In the genomic region with DNA sequence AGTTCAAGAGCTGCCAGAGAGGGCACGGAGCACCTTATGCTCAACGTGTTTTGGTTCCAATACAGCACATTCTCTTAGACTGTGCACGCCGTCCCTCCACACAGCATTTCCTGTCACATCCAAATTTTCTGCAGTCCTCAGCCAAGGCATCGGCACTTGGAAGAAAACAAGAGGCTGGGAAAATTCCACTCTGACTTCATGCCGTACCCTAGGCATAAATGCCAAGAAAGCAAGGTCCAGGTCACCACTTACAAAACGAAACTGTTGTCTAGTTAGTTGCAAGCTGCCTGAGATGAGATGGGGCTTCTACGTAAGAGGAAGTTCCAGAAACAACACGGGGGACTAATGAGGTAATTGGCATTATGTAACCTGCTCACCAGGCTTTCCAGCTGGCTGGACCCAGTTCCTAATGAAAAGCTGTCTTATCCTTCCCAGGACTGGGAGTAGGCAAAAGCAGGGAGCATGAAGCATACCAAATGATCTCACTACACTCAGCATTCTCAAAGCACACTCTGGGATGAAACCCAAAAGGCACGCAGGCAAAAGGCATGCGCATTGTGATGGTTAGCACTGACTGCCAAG, we compare ENCODE assay signal across 8 mouse cellular contexts.
DNase-seq lines count a peak whose midpoint lies in the region; ATAC-seq and TF ChIP-seq lines count a peak whose summit lies in the region.
"Had no signal": no experiment of that assay in that cellular context is flagged by ENCODE, and none has a peak within 500 bp of the region (broad histone marks: within the 10 kb centered on the region; RNA-seq: fewer than 3 reads in every experiment).

No protein-coding gene starts in this region.

- H3K4me1 ChIP-seq in thymus, adult 2 months (replicated peaks; ENCODE audit: control insufficient read depth, insufficient read depth, low read length): no peaks in the 10 kb centered on the region
- H3K4me1 ChIP-seq in megakaryocyte, embryonic 14.5 days: peaks cover 7% of the 10 kb centered on the region; the same call in 1 of the 2 replicates
- H3K4me1 ChIP-seq: lung, embryonic 15.5 days had no signal

- no peak for TF ChIP-seq CTCF in thymus, adult 2 months (IDR thresholded peaks at IDR 0.05; ENCODE audit: borderline replicate concordance, control insufficient read depth, extremely low read depth, insufficient read depth, low read length, poor library complexity)

- no peak overlapping the region for H3K27ac ChIP-seq in thymus, adult 2 months (ENCODE audit: control insufficient read depth, insufficient read depth, low read length)
- H3K27ac ChIP-seq: lung, embryonic 15.5 days had no signal

- no peaks in the 10 kb centered on the region for H3K36me3 ChIP-seq in thymus, adult 2 months (ENCODE audit: control insufficient read depth, insufficient read depth, low read length)
- H3K36me3 ChIP-seq in megakaryocyte, embryonic 14.5 days (replicated peaks; ENCODE audit: low read length): no peaks in the 10 kb centered on the region
- H3K36me3 ChIP-seq: lung, embryonic 15.5 days had no signal

- 46% methylated on average over 11 of the region's 11 CpGs for WGBS in thymus, adult 2 months

- TF ChIP-seq POLR2A in thymus, adult 2 months (IDR thresholded peaks at IDR 0.05; ENCODE audit: control insufficient read depth, extremely low read depth, insufficient read depth, low read length, poor library complexity): no peak

- H3K9me3 ChIP-seq in megakaryocyte, embryonic 14.5 days: peaks cover 6% of the 10 kb centered on the region
- H3K9me3 ChIP-seq: lung, embryonic 15.5 days had no signal

- ATAC-seq in granulocyte monocyte progenitor cell, adult 5-6 weeks (replicated peaks; ENCODE audit: poor library complexity, severe bottlenecking): peak; percentile 86

- 0 out of 2 replicates have a peak, but pooled peaks cover 2% of the 10 kb centered on the region for H3K27me3 ChIP-seq in thymus, adult 2 months (ENCODE audit: control insufficient read depth, insufficient read depth, low read length)
- H3K27me3 ChIP-seq in megakaryocyte, embryonic 14.5 days (replicated peaks): peaks cover 4% of the 10 kb centered on the region
- H3K27me3 ChIP-seq: lung, embryonic 15.5 days had no signal

- DNase-seq in thymus, adult 2 months: no peak
- no peak for DNase-seq in thymus, postnatal 0 days (ENCODE audit: low spot score)
- DNase-seq in cerebellum, adult 8-10 months: peak; percentile 78
- DNase-seq in layer of hippocampus, adult 9-10 months (ENCODE audit: low spot score): peak; percentile 33
- DNase-seq in urinary bladder, postnatal 4 days (ENCODE audit: low spot score in 2 of 2): no peak

- peak overlapping the region; percentile 17; the same call in 1 of the 2 replicates for H3K4me3 ChIP-seq in thymus, adult 2 months (ENCODE audit: control insufficient read depth, insufficient read depth, low read length)
- peak overlapping the region; percentile 80 for H3K4me3 ChIP-seq in megakaryocyte, embryonic 14.5 days (replicated peaks)
- H3K4me3 ChIP-seq: lung, embryonic 15.5 days had no signal

Comparison
In these comparisons a context has a peak if more than half of its experiments do, and no peak if none do; other contexts are left out.
1. DNase-seq: peak in cerebellum, adult 8-10 months (single experiment) and layer of hippocampus, adult 9-10 months (single experiment); none in thymus, adult 2 months (single experiment), thymus, postnatal 0 days (single experiment) and urinary bladder, postnatal 4 days (0 of 2).